Mouse (Mus musculus): ENCODE data around the gene Gli3. TPM values are rescaled to one million over a fixed set of nuclear protein-coding genes. Genes with fewer than 3 reads are reported as not detected.

Gli3 gene
- total RNA-seq, 2 experiments from 2014 or later = 1.1 to 1.5 TPM

- no peak for DNase-seq (ENCODE audit: low spot score)
Measured at GRCm38 (mm10) chr13:15550731-15551130, 87.7 kb downstream of the Gli3 start.

- DNase-seq (ENCODE audit: low spot score) = no peak
Measured at GRCm38 (mm10) chr13:15552009-15552408, 89.0 kb downstream of the Gli3 start.

- no peak for DNase-seq (ENCODE audit: low spot score)
Measured at GRCm38 (mm10) chr13:15556646-15557098, 93.6 kb downstream of the Gli3 start.

- DNase-seq (ENCODE audit: low spot score) = no peak
Measured at GRCm38 (mm10) chr13:15561441-15561840, 98.4 kb downstream of the Gli3 start.

- no peak for DNase-seq (ENCODE audit: low spot score)
Measured at GRCm38 (mm10) chr13:15570908-15571568, 108.0 kb downstream of the Gli3 start.

- no peak for DNase-seq (ENCODE audit: low spot score)
Measured at GRCm38 (mm10) chr13:15577133-15577917, 114.3 kb downstream of the Gli3 start.

GRCm38 (mm10) chr13:15580458-15580857 is 117.4 kb downstream of the Gli3 start:
- DNase-seq (ENCODE audit: low spot score) = no peak

GRCm38 (mm10) chr13:15585941-15586340 is 122.9 kb downstream of the Gli3 start:
- DNase-seq (ENCODE audit: low spot score) = no peak

GRCm38 (mm10) chr13:15588278-15589272 is 125.5 kb downstream of the Gli3 start:
- peak; percentile 54 for DNase-seq (ENCODE audit: low spot score)

- no peak for DNase-seq (ENCODE audit: low spot score)
Measured at GRCm38 (mm10) chr13:15590326-15590933, 127.4 kb downstream of the Gli3 start.

GRCm38 (mm10) chr13:15596667-15597066 is 133.6 kb downstream of the Gli3 start:
- no peak for DNase-seq (ENCODE audit: low spot score)

- no peak for DNase-seq (ENCODE audit: low spot score)
Measured at GRCm38 (mm10) chr13:15599741-15600140, 136.7 kb downstream of the Gli3 start.

- no peak for DNase-seq (ENCODE audit: low spot score)
Measured at GRCm38 (mm10) chr13:15602161-15602560, 139.1 kb downstream of the Gli3 start.

- DNase-seq (ENCODE audit: low spot score) = no peak
Measured at GRCm38 (mm10) chr13:15602677-15603221, 139.7 kb downstream of the Gli3 start.

- DNase-seq (ENCODE audit: low spot score) = no peak
Measured at GRCm38 (mm10) chr13:15604074-15604473, 141.0 kb downstream of the Gli3 start.

- DNase-seq (ENCODE audit: low spot score) = no peak
Measured at GRCm38 (mm10) chr13:15617423-15617822, 154.4 kb downstream of the Gli3 start.

GRCm38 (mm10) chr13:15618051-15618692 is 155.1 kb downstream of the Gli3 start:
- no peak for DNase-seq (ENCODE audit: low spot score)

- DNase-seq (ENCODE audit: low spot score) = no peak
Measured at GRCm38 (mm10) chr13:15621009-15621408, 158.0 kb downstream of the Gli3 start.

GRCm38 (mm10) chr13:15624490-15625353 is 161.7 kb downstream of the Gli3 start:
- DNase-seq (ENCODE audit: low spot score) = no peak
